Mouse (Mus musculus) lung, adult 2 months (tissue): ENCODE data around the gene Nek4. TPM values are rescaled to one million over a fixed set of nuclear protein-coding genes. Genes with fewer than 3 reads are reported as not detected.

Experiments used
- DNase-seq: peaks from one replicate; pipeline ENCODE4 v3.0.0; 2022
- H3K4me1 ChIP-seq: fragments of 200-500 bp; 2 replicates; pipeline ENCODE4 v1.6.1; 2011; ENCODE audit warnings: low read length; ENCODE audit not compliant: control insufficient read depth, insufficient read depth
- H3K4me3 ChIP-seq: fragments of 200-500 bp; replicated peaks from 2 replicates; pipeline ENCODE3; 2011; ENCODE audit warnings: low read depth, mild to moderate bottlenecking, control low read depth, low read length; ENCODE audit errors: extremely low read depth
- CTCF ChIP-seq: fragments of 200-500 bp; IDR thresholded peaks from 2 replicates; pipeline ENCODE4 v1.5.1; 2011; ENCODE audit warnings: mild to moderate bottlenecking, low read length, control low read depth; ENCODE audit not compliant: insufficient read depth
- POLR2A ChIP-seq: fragments of 200-500 bp; IDR thresholded peaks from 2 replicates; pipeline ENCODE4 v1.6.1; 2011; ENCODE audit warnings: low read depth, mild to moderate bottlenecking, control low read depth, low read length, borderline replicate concordance; ENCODE audit errors: extremely low read depth
- WGBS: fragments of 180-500 bp; shearing (Covaris S2); methylation state at CpG from one replicate; pipeline ENCODE4 v1.1.7; 2018; 5-methylcytosine and 5-hydroxymethylcytosine counted together
- polyA plus RNA-seq: library from polyadenylated mRNA; depleted of rRNA; stranded (reverse); fragments of >200 nt; gene quantifications from 2 replicates; pipeline ENCODE4 v1.2.3, GENCODE M21; 2012

The Nek4 gene
- polyA plus RNA-seq, 1 experiment, result 3.8 TPM

GRCm38 (mm10) chr14:31004527-31004926 is 53.4 kb downstream of the Nek4 start:
- WGBS, result 47% methylated on average over 2 of the region's 2 CpGs
- Histone ChIP-seq H3K4me1 (peaks cover 3% of the 10 kb centered on the region; the same call in 1 of the 2 replicates), H3K4me3 (no peak overlapping the region)
- no peak for TF ChIP-seq CTCF
- no peak for TF ChIP-seq POLR2A
- no peak for DNase-seq

- TF ChIP-seq CTCF (no peak), POLR2A (no peak)
- H3K4me3 ChIP-seq, result no peak overlapping the region
- no peak for DNase-seq
- H3K4me1 ChIP-seq, result no peaks in the 10 kb centered on the region
- WGBS, result 81% methylated on average over 5 of the region's 5 CpGs
These were observed 55.6 kb downstream of the Nek4 start for GRCm38 (mm10) chr14:31006779-31007178.

- no peak for DNase-seq
- Histone ChIP-seq H3K4me1 (no peaks in the 10 kb centered on the region), H3K4me3 (no peak overlapping the region)
- WGBS, result 91% methylated on average over 3 of the region's 3 CpGs
- TF ChIP-seq CTCF, result no peak
- no peak for TF ChIP-seq POLR2A
These were observed 60.4 kb downstream of the Nek4 start for GRCm38 (mm10) chr14:31011588-31011987.

GRCm38 (mm10) chr14:31013928-31014327 is 62.8 kb downstream of the Nek4 start:
- WGBS, result 94% methylated on average over 2 of the region's 2 CpGs
- Histone ChIP-seq H3K4me3 (no peak overlapping the region), H3K4me1 (no peaks in the 10 kb centered on the region)
- TF ChIP-seq CTCF, result no peak
- TF ChIP-seq POLR2A, result no peak
- no peak for DNase-seq

- no peak for TF ChIP-seq POLR2A
- TF ChIP-seq CTCF, result no peak
These were observed 64.9 kb downstream of the Nek4 start for GRCm38 (mm10) chr14:31016063-31016462.

GRCm38 (mm10) chr14:31017854-31018253 is 66.7 kb downstream of the Nek4 start:
- TF ChIP-seq CTCF, result peak; percentile 5; the same call in 1 of the 2 replicates
- no peak for TF ChIP-seq POLR2A
- peaks cover 7% of the 10 kb centered on the region for H3K4me1 ChIP-seq
- H3K4me3 ChIP-seq, result no peak overlapping the region
- WGBS, result 3% methylated on average over 2 of the region's 2 CpGs
- DNase-seq, result no peak

More at GRCm38 (mm10) chr14:31016063-31016462, 64.9 kb downstream of the Nek4 start:
- WGBS, result 83% methylated on average over 1 of the region's 1 CpGs
- no peak for DNase-seq
- H3K4me3 ChIP-seq, result no peak overlapping the region
- H3K4me1 ChIP-seq, result peaks cover 4% of the 10 kb centered on the region

GRCm38 (mm10) chr14:31018860-31019291 is 67.7 kb downstream of the Nek4 start, which contains the start of the genes Pbrm1 and Gnl3:
Gene Pbrm1 (plus strand): TSS chr14:31019138.
Gene Gnl3 (minus strand): TSS chr14:31019152.
- Histone ChIP-seq H3K4me1 (peaks cover 8% of the 10 kb centered on the region), H3K4me3 (peak within 1 kb of the TSS; percentile 97)
- DNase-seq, result peak; percentile 93
- under 1% methylated on average over 48 of the region's 53 CpGs for WGBS
- TF ChIP-seq POLR2A (peak; percentile 67; the same call in 1 of the 2 replicates), CTCF (no peak)

DNA sequence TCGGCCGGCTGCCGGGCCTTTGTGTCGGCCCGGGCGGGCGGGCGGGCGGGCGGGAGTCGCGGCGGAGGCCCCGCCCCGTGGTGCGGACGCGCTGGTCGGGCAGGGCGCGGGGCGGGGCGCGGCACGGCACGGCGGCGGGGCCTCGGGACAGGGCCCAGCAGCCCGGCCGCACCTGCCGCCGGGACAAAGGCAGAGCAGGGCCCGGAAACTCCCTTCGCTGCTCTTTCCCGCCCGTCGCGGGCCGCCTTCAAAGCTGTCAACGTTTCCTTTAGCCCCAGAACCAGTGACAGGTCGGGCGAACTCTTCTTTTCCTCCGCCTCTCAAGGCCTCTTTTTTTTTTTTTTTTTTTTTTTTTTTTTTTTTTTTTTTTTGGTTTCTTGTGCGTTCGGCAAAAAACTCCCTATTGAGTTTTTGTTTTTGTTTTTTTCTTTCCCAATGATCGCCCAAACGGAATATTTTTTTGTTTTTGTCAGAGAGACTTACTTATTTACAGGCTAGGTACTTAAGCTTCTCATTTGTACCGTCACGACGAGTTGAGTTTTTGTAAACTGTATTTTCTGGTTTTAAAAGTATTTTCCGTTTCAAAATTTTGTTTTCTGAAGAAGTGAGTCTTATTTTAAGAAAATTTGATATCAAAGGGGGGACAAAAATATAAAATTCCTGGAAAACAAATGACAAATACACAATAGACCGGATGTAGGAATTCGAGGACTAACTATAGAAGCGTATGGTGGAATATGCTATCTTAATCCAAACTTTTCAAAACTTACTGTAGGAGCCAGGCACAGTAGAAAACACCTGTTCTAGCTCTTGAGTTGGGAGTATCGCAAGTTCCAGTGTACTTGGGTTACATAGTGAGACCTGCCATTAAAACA is 68.4 kb downstream of the Nek4 start:
- no peak for DNase-seq
- under 1% methylated on average over 55 of the region's 56 CpGs for WGBS

DNA sequence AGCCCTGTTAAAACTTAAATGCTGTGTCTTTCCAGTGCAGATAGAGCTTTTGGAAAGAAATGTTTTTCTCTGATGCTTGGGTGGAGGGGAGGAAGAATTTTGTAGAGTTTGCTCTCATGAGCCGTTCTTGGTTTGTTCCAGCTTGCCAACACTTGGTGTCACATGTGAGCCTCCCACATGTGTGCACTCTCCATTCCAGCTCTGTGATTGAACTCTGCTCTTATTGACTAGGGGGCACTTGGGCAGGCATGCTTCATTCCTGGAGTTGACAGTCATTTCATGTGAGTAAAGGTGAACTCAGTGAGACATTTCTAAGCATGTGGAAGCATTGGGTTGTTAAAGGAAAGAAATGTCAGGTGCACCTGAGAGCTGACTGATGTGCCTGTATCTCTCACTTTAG is 71.4 kb downstream of the Nek4 start:
- no peak for DNase-seq
- H3K4me3 ChIP-seq, result no peak overlapping the region
- H3K4me1 ChIP-seq, result peaks cover 8% of the 10 kb centered on the region
- TF ChIP-seq CTCF (no peak), POLR2A (no peak)
- WGBS, result 15% methylated on average over 1 of the region's 1 CpGs

More for the DNA sequence above, 68.4 kb downstream of the Nek4 start:
- peak; percentile 53; the same call in 1 of the 2 replicates for TF ChIP-seq POLR2A
- no peak for TF ChIP-seq CTCF
- Histone ChIP-seq H3K4me1 (peaks cover 8% of the 10 kb centered on the region), H3K4me3 (peak overlapping the region; percentile 97)
